ENCODE assay signal across 10 mouse cellular contexts in the genomic region with DNA sequence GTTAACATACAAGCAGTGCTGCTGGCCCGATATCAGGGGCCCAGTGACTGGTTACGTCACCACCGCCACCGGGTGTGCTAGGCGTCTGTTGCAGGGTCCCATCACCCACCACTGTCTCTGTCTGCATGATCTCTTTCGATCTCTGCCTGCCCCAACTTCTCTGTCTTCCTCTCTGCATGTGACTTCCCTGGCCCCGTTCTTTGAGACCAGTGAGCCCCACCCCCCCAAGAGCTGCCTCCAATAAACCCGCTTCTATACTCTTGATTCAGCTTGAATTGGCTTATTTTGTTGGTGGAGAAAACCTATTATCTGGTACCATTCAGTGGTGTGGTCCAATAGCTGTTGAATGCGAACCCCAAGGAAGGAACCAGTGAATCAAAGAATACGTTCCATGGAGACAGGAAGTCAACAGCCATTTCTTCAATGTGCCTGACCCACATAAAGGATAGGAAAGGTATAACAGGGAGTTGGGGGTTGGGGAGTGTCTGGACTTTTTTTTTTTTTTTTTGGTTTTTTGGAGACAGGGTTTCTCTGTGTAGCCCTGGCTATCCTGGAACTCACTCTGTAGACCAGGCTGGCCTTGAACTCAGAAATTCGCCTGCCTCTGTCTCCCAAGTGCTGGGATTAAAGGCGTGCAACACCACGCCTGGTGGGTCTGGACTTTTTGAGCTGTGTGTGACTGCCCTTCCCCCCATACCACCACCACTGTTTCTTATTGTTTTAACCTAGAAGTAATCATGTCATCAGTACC. TPM values are rescaled to one million over a fixed set of nuclear protein-coding genes. Genes with fewer than 3 reads are reported as not detected.
DNase-seq lines count a peak whose midpoint lies in the region; ATAC-seq and TF ChIP-seq lines count a peak whose summit lies in the region.
"Had no signal": no experiment of that assay in that cellular context is flagged by ENCODE, and none has a peak within 500 bp of the region (broad histone marks: within the 10 kb centered on the region; RNA-seq: fewer than 3 reads in every experiment).

No protein-coding gene starts in this region.

- no peak overlapping the region for H3K9ac ChIP-seq in forebrain, embryonic 16.5 days (replicated peaks; ENCODE audit: low read depth, low read length)

- H3K4me3 ChIP-seq in layer of hippocampus, adult 2 months = no peak overlapping the region
- no peak overlapping the region for H3K4me3 ChIP-seq in forebrain, embryonic 16.5 days (replicated peaks; ENCODE audit: low read length)
- H3K4me3 ChIP-seq in kidney, adult 2 months (ENCODE audit: insufficient read depth, low read depth, low read length) = no peak overlapping the region
- H3K4me3 ChIP-seq: erythroblast, embryonic 14.5 days had no signal

- peak overlapping the region; percentile 79 for H3K27ac ChIP-seq in layer of hippocampus, adult 2 months
- H3K27ac ChIP-seq in forebrain, embryonic 16.5 days (ENCODE audit: low read length) = peak overlapping the region; percentile 18; the same call in 1 of the 2 replicates
- no peak overlapping the region for H3K27ac ChIP-seq in kidney, adult 2 months (ENCODE audit: insufficient read depth, low read depth, low read length)

- DNase-seq in layer of hippocampus, adult 2 months (ENCODE audit: low spot score in 2 of 2) = no peak
- DNase-seq in layer of hippocampus, adult 18-20 months (ENCODE audit: low spot score in 2 of 2) = no peak
- peak; percentile 15 for DNase-seq in T-cell, adult 2 months (ENCODE audit: low spot score)
- no peak for DNase-seq in spleen, postnatal 36 days (ENCODE audit: low spot score in 2 of 2)
- no peak for DNase-seq in right cerebral cortex, postnatal 36 days (ENCODE audit: low spot score in 2 of 2)
- DNase-seq in kidney, adult 2 months = no peak

- H3K4me2 ChIP-seq in forebrain, embryonic 16.5 days (ENCODE audit: low read length) = no peak overlapping the region

- no peak for TF ChIP-seq POLR2A in kidney, adult 2 months (IDR thresholded peaks at IDR 0.05; ENCODE audit: low read depth, low read length)

- no peaks in the 10 kb centered on the region for H3K27me3 ChIP-seq in forebrain, embryonic 16.5 days (replicated peaks; ENCODE audit: control insufficient read depth, insufficient read depth, low read length)
- no peaks in the 10 kb centered on the region for H3K27me3 ChIP-seq in kidney, adult 2 months (replicated peaks; ENCODE audit: control insufficient read depth, insufficient read depth, low read length)

- no peak for ATAC-seq in forebrain, embryonic 16.5 days
- 0 out of 2 replicates have a peak, but pooled peaks have one; percentile 10 for ATAC-seq in monocyte, adult 5-6 weeks (replicated peaks; ENCODE audit: insufficient number of reproducible peaks, low FRiP score, low TSS enrichment, poor library complexity, severe bottlenecking)

- WGBS in forebrain, embryonic 16.5 days = 62% methylated on average over 13 of the region's 13 CpGs
- WGBS in kidney, adult 2 months = 87% methylated on average over 13 of the region's 13 CpGs

- no peaks in the 10 kb centered on the region for H3K9me3 ChIP-seq in forebrain, embryonic 16.5 days (ENCODE audit: control insufficient read depth, low read length)

- TF ChIP-seq CTCF in layer of hippocampus, adult 2 months (conservative IDR thresholded peaks at IDR 0.05) = no peak
- TF ChIP-seq CTCF in kidney, adult 2 months (conservative IDR thresholded peaks at IDR 0.05; ENCODE audit: insufficient read depth, insufficient read length, low read depth, low read length) = no peak

- peaks cover 53% of the 10 kb centered on the region for H3K4me1 ChIP-seq in forebrain, embryonic 16.5 days (replicated peaks; ENCODE audit: control insufficient read depth, insufficient read depth, low read length)
- H3K4me1 ChIP-seq in kidney, adult 2 months (ENCODE audit: control insufficient read depth, insufficient read depth, low read length) = no peaks in the 10 kb centered on the region

- no peaks in the 10 kb centered on the region for H3K36me3 ChIP-seq in forebrain, embryonic 16.5 days (ENCODE audit: control insufficient read depth, insufficient read depth)
- no peaks in the 10 kb centered on the region for H3K36me3 ChIP-seq in kidney, adult 2 months (ENCODE audit: control insufficient read depth, insufficient read depth, low read length)
- H3K36me3 ChIP-seq: G1E had no signal

RNA-seq across cellular contexts. Expression of gene Cdc42ep4, which starts 35.9 kb away (rescaled TPM):
- total RNA-seq in layer of hippocampus, adult 2 months (2021) = 10 to 100 TPM; 30.5 to 35.2 TPM
- 10 to 100 TPM; 32.4 to 32.7 TPM for total RNA-seq in layer of hippocampus, adult 18-20 months (2021)
- polyA plus RNA-seq in forebrain, embryonic 16.5 days (2015; fragmentation: Nextera tagmentation; extraction: Ambion mirVana) = 99.9 and 100 TPM in 2 replicates
- 12.2 to 24.2 TPM (median 16.6 TPM) in 3 replicates for total RNA-seq in monocyte, adult 5-6 weeks (2017)
- 18.0 and 18.2 TPM in 2 replicates for polyA plus RNA-seq in kidney, adult 2 months (2012; rRNA removed)
